Mouse (Mus musculus) adrenal gland, postnatal 25 days (tissue): ENCODE measurements at regions not wholly inside any gene's neighbourhood (a gene's known extent, or its start where the extent isn't known, plus 50 kb on each side); places are given as distances from the start of the nearest gene placed in this dataset.
"Not testable (repeated sequence)": the region's sequence is repeated elsewhere in the genome, so short reads cannot be mapped to it uniquely, and the experiment has no call there.

Source experiments
- DNase-seq: peaks from one replicate; pipeline ENCODE4 v3.0.0; 2021; ENCODE audit warnings: mixed read lengths

DNA sequence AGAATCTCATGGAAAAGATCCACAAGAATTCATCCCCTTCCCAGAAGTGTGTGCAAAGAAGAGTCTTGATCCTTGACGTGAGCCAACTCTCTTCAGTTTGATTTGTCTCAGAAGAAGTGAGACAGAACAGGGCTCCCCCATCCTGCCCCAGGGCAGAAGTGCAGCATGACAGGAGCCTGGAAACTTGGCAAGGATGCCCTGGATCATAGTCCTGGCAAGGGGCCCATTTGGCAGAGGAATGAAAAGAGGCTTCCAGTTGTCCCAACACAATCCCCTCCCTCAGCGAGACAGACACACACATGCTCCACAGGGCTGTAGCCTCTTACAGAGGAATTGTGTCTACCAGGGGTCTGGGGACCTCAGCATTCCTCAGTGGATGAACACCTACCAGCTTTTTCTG lies 102.7 kb downstream of the Ptpn20 start:
- DNase-seq = peak; percentile 68

DNA sequence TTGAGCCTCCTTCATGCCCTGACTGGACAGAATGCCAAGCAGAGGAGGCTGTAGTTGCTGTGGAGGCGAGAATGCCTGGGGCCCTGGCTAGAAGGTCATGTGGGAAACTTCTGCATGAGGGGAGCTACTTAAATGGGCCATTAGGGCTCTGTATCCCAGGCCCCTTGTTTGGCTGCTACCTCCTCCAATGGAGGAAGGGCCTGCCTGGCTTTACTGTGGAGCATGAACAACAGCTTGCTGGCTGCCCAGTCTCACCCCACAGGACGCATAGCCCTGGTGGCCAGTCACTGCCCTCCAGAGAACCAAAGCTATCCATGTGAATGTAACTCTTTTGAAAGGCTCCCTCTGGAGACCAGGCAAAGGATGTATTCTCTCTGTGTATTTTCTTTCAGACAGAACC lies 105.2 kb downstream of the Ptpn20 start:
- DNase-seq = no peak

DNA sequence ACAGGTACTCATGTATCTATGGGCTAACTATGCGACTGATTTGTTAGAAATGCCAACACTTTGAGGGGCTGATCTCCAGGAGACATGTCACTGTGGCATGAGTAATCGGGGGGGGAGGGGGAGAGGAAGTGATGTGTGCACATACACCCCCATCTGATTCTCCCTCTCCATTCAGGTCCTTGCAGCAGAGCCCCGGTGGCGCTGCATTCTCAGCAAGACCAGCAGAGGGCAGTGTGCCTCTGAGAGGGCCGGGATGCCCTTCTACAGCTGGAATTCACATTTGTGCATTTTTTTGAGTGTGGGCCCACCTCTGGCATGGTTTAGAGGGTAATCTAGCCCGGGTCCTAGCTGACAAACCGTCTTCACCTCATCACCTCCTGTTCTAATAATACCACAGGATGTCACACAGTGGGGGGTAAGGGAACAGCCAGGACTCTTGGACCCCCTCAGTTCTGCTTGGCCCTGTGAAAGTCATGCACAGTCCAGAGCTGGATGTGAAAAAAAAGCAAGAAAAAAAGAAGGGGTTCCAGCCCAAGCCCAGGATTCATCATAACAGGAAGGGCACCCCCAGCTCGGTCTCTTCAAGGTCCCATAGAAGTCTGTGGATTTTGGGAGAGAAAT lies 106.5 kb downstream of the Ptpn20 start:
- peak; percentile 82 for DNase-seq

DNA sequence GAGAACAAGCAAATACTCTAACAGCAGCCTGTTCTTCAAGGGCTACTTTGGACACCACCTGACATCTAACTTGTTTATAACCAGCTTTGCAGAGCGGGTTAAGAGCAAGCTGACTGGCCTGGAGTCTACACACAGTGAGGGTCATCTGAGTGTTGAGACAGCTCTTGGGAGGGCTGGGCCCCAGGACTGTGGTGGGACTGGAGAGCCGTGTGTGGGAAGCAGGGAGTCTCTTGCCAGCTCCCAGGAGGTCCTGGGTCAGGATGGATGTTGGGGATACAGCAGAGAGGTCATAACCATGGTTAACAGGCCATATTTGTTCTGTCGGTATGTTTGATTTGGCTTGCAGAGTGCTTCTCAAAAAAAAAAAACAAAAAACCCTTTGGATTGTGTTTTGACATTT lies 107.8 kb downstream of the Ptpn20 start:
- no peak for DNase-seq

DNA sequence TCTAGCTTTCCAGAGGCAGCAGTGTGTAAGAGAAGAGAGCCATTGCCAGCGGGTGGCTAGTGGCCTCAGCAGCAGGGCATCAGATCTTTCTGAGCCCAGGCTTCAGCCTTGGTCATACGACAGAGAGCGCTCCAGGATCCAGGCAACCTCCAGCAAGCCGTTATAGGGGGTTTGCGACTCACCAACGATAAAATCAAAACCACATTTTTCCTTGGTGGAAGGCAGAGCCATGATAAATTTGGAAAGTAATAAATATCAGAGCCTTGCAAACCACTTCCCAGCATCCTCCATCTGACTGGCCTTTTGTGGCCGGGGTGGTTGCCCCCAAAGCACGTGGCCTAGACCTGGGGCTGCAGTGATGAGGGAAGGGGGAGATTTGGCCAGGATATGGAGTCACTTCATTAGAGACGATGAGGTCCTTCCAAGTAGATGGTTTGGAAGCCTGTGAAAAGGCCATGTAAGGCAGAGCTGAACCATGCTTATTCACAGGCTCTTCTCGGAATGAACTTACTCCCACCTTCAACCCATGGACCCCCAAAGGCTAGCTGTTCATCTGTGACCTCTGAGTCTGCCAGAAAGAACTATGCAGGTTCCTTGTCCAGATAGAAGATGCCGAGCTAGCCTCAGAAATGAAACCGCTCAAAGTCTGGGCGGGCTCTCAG lies 110.9 kb downstream of the Ptpn20 start:
- DNase-seq = no peak

DNA sequence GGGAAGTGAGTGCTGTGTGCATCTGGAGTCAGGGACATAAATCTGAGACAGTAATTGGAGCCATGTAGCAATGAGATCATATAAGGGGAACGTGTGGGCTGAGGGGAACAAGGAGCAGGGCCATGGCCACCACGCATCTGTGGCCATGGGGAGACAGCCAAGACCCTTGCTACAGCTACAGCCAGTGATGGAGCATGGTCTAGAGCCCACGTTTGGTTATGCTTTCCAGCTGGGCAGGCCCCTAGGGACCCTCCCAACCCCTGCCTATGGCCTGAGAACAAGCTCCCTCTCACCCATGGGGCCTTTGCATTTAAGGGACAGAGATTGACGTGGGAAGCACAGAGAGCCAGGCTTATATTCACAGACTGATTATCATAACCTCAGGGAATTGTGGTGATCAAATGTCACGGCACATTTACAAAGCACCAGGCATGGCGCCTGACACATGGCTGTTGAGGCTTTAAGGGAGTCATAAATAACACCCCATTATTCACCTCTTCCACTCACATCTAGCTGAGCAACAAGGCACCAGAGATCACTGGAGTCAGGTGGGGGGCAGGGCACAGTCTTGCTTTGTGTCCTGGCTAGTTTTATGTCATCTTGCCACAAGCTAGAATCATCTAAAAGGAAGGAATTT lies 118.8 kb downstream of the Ptpn20 start:
- DNase-seq = no peak

DNA sequence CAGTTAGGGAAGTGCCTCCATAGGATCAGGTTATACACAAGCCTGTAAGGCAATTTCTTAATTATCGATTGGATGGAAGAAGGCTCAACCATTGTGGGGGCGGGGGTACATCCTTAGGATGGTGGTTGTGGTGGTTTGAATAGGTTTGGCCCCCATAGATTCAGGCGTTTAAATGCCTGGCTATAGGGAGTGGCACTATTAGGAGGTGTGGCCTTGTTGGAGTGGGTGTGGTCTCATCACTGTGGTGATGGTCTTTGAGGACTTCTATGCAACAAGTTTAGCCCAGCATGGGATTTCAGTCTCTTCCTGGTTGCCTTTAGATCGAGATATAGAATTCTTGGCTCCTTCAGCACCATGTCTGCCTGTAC lies 119.3 kb downstream of the Ptpn20 start:
- no peak for DNase-seq

DNA sequence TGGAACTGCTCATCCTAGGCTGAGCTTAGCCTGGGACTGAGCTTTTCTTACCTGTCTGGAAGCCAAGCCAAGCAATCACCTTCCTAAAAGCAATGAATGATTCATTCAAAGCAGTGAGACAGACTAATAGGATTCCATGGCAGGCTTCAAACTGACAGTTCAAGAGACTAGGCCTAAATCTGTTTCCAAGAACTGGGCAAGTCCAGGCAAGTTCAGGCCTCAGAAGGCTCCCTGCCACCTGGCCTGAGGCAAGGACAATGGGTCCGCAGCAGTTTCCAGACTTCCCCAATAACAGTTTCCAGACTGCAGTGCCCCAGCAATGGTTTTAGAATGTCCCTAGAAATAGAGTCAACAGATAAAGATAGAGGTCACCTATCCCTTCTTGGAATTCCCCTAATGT lies 123.5 kb downstream of the Ptpn20 start:
- DNase-seq = no peak

DNA sequence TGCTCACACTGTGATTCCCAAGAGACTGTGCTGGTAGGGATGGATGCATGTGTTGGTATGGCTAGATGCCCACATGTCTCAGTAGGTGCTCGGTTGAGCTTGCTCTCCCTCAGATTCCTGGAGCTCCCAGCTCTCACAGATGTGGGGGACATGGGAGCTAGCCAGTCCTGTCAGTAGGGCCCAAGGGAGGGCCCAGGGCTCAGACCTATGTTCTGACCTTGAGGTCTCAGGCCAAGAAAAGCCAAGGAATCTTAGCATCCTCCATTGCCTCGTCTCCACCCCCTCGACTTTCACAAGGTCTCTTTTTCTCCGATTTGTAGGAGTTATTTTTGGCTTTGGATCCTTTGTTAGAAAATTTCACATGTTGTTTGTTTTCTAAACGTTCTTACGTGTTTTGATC lies 130.6 kb downstream of the Ptpn20 start:
- no peak for DNase-seq

DNA sequence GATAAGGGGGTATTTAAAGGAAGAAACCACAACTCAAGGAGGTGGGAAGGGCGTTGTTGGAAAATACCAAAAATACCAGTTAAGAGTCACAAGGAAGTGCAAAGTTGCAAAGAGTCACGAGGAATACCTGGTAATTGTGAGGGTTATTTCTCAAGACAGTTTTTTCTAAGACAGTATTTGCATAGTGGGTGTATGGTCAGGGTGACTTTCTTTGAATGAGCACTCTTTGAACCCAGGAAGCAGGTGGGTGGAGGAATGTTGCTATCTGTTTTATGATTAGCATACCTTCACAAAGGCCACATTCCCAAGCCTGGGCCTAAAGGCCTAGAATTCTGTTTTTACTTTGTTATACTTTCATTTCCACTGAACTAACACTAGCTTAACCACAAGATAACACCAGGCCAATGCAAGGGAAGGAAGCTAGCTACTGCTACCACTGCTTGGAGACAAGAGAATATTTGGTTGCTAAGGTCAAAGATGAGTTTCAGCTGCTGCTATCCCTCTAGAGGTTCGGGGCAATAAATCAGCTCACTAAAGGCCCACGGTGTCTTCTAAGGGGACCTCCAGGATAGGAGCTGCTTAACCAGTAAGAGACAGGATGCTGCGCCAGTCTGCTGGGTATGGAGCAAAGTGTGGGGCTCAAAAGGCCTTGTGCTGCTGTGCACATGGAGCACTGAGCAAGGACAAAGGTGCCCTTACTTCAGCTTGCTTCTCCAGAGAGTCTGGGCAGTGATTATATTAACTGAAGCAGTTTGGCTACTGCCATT lies 133.6 kb downstream of the Ptpn20 start:
- not testable (repeated sequence) for DNase-seq

DNA sequence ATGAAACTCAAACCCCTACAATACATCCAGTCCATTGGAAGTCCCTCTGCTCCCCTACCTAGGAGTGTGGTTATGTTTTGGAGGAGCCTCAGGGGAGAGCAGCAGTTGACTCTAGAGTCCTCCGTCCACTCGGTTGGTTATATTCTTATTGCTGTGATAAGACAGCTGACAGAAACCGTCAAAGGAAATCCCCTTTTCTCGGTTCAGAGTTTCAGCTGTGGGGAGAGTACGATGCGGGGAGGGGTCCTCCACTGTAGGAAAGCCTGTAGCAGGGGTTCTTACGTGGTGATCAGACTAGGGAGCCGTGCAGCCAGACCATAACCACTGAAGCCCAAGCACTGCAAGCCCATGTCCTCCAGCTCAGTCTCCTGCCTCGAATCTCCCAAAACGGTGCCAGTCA lies 137.5 kb downstream of the Ptpn20 start:
- no peak for DNase-seq

DNA sequence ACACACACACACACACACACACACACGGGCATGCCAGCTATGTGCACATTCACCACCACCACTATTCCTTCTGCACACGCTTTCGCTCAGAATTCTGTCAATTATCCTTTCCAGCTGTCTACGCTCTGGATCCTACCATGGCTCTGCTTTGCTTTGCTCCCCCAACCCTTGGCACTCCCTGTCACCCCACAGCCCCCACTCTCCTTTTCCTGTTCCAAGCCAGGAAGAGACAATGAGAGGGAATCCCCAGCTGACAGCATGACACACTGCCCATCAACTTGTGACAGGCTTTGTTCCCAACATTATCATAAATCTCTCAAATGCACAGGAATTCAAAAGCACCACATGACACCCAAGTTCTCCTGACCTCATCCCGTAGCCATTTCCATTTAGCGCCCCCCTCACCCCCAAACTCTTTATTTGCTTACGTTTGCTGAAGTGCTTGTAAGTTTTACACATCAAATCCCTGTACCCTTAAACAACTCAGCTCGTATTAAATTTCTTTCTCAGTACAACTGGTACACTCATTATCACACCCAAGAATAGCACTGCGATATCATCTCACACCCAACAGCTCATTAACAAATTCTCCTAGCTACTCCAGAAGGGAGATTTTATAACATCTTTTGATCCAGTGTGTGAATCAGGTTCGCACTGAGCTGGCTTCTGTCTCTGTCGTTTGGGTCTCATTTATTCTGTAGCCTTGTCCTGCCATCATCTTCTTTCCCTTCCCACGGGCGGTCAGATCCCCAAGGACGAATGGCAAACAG lies 140.3 kb downstream of the Ptpn20 start:
- DNase-seq = no peak

DNA sequence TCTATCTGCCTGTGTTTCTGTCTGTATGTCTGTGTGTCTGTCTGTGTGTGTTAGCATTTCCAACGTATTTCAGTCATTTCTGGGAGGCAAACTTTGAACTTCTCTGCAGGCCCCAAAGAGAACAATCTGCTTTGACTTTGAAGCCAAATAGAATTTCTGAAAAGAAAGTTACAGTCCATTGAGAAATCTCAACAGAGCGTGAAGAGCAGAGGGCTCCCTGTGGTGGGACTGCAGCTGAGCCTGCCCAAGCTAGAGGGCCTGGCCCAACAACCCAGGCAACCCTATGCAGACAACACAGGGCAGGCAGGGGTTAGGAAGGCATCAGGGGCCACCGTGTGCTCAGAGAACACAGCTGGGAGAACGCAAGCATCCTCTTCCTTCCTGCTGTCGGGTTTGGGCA lies 143.7 kb downstream of the Ptpn20 start:
- DNase-seq = no peak

DNA sequence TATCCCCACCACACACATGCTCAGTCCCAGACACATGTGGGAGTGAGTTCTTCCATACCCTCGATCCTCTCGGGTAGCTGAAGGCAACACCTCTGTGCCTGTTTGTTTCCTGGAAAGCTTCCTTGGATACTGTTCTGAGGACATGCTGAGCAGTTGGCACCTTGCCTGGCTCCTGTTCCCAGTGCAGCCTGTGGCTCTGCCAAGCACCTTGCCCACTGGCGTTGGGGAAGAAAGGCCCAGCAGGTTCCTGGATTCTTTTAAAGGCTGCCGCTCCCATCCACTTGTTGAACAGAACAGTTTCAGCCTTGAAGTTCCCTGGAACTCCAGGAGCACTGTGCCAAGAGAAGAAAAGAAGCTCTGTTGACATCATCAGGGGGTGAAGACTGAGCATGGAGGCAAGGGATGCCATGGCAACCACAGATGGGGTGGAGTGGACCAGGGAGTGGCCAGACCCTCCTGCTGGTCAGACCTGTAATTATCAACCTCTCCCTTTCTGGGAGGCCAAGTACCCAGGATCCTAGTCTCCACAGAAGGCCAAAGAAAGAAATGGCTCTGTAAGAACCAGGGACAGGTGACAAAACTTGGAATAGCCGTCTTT lies 145.5 kb downstream of the Ptpn20 start:
- peak; percentile 42 for DNase-seq

DNA sequence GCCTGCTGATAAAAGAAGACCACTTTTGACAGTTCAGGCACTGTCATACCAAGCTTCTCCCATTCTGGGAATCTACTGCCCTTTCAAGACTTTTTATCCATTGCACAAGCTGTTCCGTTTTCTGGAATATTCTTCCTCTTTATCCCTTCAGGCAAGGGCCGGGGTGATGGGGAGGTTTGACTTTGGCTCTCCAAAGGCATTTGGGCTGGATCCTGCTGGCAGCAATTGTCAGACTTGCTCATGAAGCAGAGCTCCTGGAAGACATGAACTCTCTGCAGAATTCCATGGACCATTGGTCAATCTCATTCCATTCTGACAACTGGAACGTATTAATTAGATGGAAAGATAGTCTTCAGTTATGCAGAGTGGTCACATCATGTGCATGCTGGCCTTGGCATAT lies 146.6 kb downstream of the Ptpn20 start:
- DNase-seq = peak; percentile 13

DNA sequence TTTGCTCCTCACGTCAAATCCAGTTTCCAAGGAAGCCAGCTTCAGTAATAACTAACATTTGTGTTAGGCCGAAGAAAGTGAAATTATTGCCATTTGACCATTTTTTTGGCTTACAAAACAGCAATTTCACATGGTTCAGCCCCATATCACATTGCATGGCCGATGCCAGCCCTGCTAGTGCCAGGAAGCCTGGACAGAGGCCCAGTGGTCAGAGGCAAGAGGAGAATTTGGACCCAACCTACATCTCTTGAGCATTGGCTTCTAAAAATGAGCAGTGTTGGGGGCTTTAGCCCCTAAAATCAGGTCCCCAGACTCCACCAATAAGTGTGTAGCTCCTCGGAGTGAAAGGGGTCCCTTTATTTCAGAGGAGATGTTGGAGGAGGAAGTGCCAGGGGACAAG lies 157.2 kb downstream of the Ptpn20 start:
- peak; percentile 36 for DNase-seq

DNA sequence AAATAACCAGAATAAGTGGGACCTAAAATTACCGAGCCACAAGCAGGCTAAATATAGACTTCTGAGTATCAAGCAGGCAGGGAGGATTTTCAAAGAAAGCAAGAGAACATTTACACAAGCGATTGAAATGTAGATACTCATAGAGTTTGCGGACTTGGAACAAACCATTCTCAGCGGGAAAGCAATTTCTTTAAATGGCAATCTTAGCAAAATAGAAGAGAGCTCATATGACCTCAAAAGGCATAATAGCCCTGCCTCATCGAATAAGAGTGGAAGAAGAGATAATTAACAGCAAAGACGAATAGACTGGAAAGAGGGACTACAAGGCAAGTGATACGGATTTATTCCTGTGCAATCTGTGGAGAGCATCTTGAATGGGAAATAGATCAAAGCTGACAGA lies 163.7 kb upstream of the Gdf10 start:
- DNase-seq = no peak

DNA sequence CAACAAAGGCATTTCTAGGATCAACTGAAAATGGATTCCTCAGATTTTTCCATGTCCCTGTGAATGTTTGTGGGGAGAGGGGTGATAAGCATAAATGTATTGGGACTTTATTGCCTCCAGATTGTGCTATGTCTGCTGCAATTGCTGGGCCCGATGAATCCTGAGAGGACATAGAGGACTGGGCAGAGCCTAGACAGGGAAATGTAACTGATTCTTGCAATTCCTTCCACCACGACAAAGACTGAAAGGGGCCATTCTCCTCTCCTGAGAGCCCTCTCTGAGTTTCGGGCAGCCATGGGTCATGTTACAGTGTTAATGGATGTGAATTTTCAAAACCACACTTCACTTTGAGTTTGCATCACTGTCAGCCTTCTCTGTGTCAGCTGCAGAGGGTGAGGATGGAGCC lies 159.7 kb upstream of the Gdf10 start:
- DNase-seq = no peak

DNA sequence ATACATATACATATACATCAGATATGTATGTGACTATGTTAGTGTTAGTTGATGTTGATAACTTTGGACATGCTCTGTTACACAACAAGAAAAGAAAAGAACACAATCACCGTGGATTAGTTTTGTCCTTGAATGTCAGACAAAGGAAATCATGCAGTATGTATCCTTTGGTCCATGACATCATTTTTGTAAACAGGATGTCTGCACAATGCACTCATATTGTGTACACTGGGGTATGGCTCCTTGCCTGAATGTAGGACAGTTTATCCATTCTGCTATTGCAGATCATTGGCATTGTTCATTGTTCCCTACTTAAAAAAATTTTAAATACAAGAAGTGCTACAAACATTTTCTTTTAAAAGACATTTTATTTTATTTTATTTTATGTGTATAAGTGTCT lies 157.6 kb upstream of the Gdf10 start:
- DNase-seq = no peak

DNA sequence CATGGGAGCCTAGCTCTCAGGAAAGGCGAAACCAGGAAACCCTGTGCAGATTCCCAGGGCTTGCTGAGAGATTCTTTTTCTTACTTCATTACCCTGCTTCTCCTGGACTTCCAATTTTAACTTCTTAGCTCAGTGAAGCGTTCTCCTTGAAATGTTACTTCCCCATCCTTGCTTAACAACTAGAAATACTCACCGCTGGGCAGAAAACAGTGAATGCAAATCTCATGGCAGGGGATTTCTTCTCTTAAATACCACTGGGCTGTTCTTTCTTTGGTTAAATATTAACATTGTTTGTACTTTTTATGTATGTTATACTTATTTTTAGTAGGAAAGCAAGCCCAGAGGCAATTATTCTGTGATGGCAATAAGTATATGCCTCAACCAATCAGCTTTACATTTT lies 151.0 kb upstream of the Gdf10 start:
- DNase-seq = no peak

DNA sequence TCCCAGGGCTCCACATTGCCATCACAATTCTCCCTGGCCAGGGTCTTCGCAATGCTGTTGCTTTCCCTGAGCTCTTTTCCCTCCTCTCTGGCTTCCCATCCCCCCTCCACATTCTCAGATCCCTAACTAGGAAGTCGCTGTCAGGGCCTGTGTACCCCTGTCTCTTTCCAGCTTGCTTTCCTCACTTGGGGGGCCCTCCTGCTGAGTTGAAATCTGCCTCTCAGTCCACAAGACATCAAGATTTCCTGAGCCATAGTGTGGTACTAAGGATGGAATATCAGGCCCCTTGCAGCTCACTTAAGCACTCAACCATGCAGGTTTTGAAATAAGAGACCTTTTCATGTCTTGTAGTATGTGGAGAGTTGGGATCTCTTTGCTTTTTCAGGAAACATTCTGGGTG lies 133.8 kb upstream of the Gdf10 start:
- DNase-seq = no peak

DNA sequence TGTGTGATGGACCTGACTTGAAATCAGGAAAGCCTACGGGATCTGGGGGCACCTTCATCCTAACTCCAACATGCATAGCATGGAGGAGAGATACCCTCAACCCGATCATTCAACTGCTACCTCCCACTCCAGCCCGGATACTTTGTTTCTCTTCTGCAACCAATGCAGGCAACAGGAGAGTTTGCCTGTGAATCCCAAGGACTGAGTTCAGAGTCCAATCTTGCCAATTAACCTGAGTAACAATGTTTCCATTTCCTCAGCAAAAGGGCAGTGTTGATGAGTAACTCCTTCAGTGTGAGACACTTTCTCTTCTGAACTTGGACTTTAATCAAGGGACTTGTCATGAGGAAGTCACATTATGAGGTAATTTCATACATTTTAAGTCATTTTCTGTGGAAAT lies 129.1 kb upstream of the Gdf10 start:
- no peak for DNase-seq
